Mouse (Mus musculus) thymus, adult 18-20 months (tissue): ENCODE results near the gene Smap2.

ENCODE experiments used
- DNase-seq, 2 experiments: peaks; one replicate each; pipeline ENCODE4 v3.0.0; 2022; ENCODE audit warnings: mixed read lengths in 2 of 2

Smap2 gene

DNA sequence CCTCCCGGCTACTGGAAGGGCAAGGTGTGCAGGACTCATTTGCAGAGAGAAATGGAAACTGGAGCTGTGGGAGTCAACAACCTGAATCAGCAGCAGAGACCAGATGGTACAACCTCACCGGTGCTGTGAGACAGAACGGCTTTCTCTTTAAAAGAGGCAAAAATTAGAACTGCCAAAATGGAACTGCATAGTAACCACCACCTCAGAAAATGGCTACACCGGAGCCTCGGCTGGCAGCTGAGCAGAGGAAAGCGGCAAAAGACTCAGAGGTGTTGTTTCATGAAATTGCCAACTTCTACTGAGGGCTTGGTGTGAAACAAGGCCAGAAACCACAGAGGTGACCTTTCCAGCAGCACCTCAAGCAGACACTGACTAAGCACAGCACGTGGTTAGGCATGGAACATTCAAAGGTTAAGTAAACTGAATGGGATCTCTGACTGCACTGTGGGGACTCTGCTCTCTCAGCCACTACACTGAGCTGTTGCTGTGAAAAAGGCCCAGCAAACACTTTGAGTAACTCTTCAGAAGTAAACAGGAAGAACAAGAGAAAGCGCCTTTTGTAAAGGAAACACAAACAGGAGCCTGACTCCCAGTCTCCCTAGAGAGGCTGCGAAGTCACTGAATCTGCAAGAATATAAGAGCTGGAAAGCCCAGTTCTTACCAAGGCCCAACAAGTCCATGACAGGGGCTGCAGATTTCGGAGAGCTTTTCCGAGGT is 42.2 kb downstream of the Smap2 start:
- DNase-seq: peak in 1 of 2 experiments; percentile 44

- no peak for DNase-seq
Measured at GRCm38 (mm10) chr4:120971842-120972241, 45.2 kb downstream of the Smap2 start.

- DNase-seq: peak in 1 of 2 experiments; percentile 18
Measured at GRCm38 (mm10) chr4:120969382-120970146, 47.5 kb downstream of the Smap2 start.

DNA sequence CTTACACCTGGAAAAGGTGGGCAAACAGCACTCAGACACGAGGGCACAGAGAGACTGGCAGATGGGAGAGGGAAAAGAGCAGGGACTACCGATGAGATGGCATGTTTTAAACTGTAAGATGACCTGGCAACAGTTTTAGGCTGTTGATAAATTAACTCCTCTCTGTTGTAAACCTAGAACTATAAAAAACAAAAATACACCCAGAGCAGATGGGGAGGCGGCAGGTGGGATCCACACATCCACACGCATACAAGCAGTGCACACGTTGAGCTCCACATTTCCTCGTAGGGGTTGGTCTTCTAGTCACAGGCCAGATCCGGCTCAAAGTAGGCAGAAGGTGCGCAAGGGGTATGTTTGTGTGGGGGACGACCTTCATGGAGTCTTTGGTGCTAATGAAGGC is 48.6 kb downstream of the Smap2 start:
- DNase-seq: no peak

GRCm38 (mm10) chr4:120955586-120955985 is 61.5 kb downstream of the Smap2 start:
- DNase-seq: no peak

DNA sequence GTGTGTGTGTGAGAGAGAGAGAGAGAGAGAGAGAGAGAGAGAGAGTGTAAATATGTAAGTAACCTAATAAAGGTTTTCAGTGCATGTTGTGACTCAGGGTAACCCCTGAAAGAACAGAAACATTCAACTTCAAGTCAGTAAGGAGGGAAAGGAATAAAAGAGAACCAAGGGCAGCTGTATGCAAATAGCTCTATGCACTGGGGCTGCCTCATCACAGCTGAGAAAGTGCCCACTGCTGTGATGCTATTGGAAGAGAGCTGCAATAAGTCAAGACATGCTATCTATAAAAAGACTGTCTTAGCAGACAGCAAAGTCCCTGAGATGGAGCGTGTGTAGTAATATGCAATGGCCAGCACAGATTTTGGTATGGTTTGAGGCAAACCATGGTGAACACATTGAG is 63.4 kb downstream of the Smap2 start:
- DNase-seq: no peak

GRCm38 (mm10) chr4:120953038-120953437 is 64.0 kb downstream of the Smap2 start:
- DNase-seq: no peak

DNA sequence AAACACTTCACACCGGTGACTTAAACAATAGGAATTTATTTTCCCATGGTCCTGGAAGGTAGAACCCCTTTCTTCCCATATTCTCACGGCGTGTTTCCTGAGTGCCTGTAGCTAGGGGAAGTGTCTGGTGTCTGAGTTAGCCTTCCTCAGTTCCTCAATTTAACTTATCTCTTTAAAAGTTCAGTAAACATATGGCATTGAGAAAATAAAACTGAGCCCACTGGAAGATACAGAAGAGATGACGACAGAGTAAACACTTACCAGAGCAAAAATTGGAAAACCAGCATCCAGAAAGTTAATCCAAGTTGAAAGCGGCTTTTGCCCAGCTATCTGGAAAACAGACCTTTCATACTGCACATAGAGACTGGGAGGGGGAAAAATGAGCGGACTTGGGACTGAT is 64.9 kb downstream of the Smap2 start:
- no peak for DNase-seq

- DNase-seq: peak; percentile 85 to 86
Measured at GRCm38 (mm10) chr4:120951428-120951973, 65.5 kb downstream of the Smap2 start, which contains the start of gene Zfp69. TSS of gene Zfp69 (minus strand) at chr4:120951699.

DNA sequence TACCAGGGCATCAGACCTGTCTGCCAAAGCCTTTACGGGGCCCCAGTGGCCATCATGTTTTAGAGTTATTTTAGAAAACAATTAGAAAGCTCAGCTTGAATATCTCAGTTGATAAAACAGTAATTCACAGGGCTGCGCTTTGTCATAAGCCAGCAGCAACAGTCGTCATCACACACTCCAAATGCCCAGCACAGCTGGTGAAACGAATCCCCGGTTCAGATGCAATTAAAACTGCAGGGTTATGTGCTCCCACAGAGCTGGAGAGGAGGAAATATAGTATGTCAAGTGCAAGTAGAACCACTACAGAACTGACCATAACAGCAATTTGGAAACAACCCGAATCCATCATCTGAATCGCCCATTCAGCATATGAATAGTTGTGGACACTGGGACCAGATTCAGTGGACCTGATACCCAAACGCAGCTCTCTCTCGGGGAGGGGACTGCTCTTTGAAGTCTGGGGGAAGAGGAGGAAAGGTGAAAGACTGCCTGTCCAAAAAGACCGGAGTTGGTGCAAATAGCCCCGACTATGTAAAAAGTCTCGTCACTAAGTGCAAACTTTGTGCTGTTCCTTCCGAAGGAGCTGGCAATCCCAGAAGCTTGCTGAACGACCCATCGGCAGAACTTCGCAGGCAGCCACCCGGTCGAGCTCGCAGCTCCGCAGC is 66.2 kb downstream of the Smap2 start:
- no peak for DNase-seq

GRCm38 (mm10) chr4:120948938-120949337 is 68.1 kb downstream of the Smap2 start:
- no peak for DNase-seq

DNA sequence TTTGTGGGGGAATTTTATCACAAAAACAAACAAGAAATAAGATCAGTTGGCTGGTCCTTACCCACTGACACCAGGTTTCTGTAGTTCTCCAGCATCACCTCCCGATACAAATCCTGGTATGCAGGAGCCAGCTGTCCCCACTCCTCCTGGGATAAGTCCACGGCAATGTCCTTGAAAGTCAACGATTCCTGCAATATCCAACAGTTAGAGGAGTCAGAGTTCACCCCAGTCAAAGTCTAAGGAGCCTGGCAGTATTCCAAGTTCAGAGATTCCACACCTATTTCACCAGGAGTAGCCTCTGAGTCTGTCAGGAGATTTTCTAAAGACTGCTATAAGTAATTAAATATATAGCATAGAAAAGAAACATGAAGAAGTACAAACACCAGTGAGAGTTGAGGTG is 82.0 kb downstream of the Smap2 start:
- DNase-seq: no peak

GRCm38 (mm10) chr4:120930736-120931135 is 86.3 kb downstream of the Smap2 start:
- DNase-seq: no peak

DNA sequence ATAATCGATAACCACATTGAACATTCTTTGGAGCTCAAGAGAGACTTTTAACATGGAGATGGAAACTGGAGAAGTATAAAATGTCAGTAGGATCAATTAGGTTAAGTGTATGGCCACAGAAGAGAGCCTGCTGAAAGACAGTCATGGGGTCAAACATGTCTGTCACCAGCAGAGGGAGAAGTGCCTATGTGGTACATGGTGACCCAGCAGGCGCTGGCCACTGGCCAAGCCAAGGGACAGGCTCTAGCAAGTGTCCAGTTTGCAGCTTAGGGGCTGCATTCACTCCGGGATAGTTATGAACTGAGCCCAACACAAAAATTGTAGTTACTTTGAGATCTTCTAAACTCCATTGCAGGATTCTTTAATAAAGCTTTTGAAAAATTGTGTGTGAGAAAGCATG is 88.4 kb downstream of the Smap2 start:
- no peak for DNase-seq

DNA sequence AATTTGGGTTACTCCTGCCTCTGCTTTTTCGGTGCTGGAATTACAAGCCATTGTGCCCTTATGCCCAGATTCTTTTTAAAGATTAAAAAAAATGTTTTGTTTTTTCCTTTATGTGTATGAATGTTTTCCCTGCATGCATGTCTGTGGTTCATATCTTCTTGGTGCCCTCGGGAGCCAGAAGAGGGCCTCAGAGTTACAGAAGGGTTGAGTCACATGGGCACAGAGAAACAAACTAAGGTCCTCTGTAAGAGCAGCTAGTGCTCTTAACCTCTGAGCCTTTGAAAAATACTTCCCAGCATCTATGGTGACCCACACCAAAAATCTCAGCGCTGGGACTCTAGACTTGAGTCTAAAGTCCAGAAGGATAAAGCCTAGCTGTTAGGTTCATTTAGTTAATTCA is 91.7 kb downstream of the Smap2 start:
- DNase-seq: peak; percentile 17 to 64

GRCm38 (mm10) chr4:120924554-120925299 is 92.3 kb downstream of the Smap2 start, which contains the start of gene Exo5:
TSS of gene Exo5 (minus strand) at chr4:120925017.
- peak; percentile 87 to 90 for DNase-seq

GRCm38 (mm10) chr4:120921461-120921860 is 95.6 kb downstream of the Smap2 start:
- no peak for DNase-seq
